Mouse (Mus musculus): ENCODE measurements at regions not wholly inside any gene's neighbourhood (a gene's known extent, or its start where the extent isn't known, plus 50 kb on each side); places are given as distances from the start of the nearest gene placed in this dataset.

DNA sequence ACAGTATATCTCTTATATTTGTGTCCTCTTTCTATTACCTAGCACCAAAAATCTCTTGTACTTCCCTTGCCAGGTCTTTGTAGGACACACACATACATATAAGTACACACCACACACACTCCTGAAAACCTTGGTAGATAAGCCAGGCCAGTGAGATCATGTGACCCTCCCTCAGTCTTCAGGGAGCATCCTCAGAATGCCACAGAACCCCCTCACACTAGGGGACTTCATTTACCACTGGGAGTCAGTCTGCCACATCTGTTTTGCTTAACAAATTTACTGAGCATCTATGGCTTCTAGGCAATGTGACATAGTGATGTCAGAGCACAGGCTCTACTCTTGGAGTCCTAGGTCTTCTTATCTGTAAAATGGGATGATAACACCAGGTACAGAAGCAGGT lies 67.3 kb upstream of the Haao start:
- no peak overlapping the region for H3K9ac ChIP-seq (ENCODE audit: low read depth, low read length)
- no peak overlapping the region for H3K4me3 ChIP-seq (ENCODE audit: low read depth, low read length)
- DNase-seq (ENCODE audit: low spot score): no peak
- H3K9me3 ChIP-seq (ENCODE audit: control insufficient read depth, low read length): no peaks in the 10 kb centered on the region
- H3K36me3 ChIP-seq (ENCODE audit: control insufficient read depth, insufficient read depth, low read length): no peaks in the 10 kb centered on the region
- peak overlapping the region; percentile 91; the same call in 1 of the 2 replicates for H3K27ac ChIP-seq (replicated peaks; ENCODE audit: low read depth, low read length)
- no peaks in the 10 kb centered on the region for H3K27me3 ChIP-seq (replicated peaks; ENCODE audit: control insufficient read depth, insufficient read depth, low read length)
- peaks cover 50% of the 10 kb centered on the region for H3K4me1 ChIP-seq (ENCODE audit: control insufficient read depth, insufficient read depth, low read length)
- H3K4me2 ChIP-seq (ENCODE audit: low read depth, low read length): no peak overlapping the region
- ATAC-seq (ENCODE audit: low read depth): no peak

DNA sequence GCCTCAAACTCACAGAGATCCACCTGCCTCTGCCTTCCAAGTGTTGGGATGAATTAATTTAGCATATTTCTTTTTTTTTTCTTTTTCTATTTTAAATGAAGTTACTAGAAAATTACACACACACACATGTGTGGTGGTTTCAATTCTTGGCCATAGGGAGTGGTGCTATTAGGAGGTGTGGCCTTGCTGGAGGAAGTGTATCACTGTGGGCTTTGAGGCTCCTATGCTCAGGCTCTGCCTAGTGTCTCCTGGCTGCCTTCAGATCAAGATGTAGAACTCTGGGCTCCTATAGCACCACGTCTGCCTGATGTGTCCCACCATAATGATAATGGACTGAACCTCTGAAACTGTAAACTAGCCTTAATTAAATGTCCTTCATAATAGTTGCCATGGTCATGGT lies 66.8 kb upstream of the Haao start:
- no peaks in the 10 kb centered on the region for H3K27me3 ChIP-seq (replicated peaks; ENCODE audit: control insufficient read depth, insufficient read depth, low read length)
- no peak overlapping the region for H3K4me3 ChIP-seq (ENCODE audit: low read depth, low read length)
- H3K4me2 ChIP-seq (ENCODE audit: low read depth, low read length): no peak overlapping the region
- no peaks in the 10 kb centered on the region for H3K36me3 ChIP-seq (ENCODE audit: control insufficient read depth, insufficient read depth, low read length)
- peaks cover 50% of the 10 kb centered on the region for H3K4me1 ChIP-seq (ENCODE audit: control insufficient read depth, insufficient read depth, low read length)
- DNase-seq (ENCODE audit: low spot score) (no peak), ATAC-seq (ENCODE audit: low read depth) (no peak)
- WGBS: 74% methylated on average over 1 of the region's 1 CpGs
- H3K9ac ChIP-seq (ENCODE audit: low read depth, low read length): no peak overlapping the region
- no peaks in the 10 kb centered on the region for H3K9me3 ChIP-seq (ENCODE audit: control insufficient read depth, low read length)
- H3K27ac ChIP-seq (replicated peaks; ENCODE audit: low read depth, low read length): peak overlapping the region; percentile 91

DNA sequence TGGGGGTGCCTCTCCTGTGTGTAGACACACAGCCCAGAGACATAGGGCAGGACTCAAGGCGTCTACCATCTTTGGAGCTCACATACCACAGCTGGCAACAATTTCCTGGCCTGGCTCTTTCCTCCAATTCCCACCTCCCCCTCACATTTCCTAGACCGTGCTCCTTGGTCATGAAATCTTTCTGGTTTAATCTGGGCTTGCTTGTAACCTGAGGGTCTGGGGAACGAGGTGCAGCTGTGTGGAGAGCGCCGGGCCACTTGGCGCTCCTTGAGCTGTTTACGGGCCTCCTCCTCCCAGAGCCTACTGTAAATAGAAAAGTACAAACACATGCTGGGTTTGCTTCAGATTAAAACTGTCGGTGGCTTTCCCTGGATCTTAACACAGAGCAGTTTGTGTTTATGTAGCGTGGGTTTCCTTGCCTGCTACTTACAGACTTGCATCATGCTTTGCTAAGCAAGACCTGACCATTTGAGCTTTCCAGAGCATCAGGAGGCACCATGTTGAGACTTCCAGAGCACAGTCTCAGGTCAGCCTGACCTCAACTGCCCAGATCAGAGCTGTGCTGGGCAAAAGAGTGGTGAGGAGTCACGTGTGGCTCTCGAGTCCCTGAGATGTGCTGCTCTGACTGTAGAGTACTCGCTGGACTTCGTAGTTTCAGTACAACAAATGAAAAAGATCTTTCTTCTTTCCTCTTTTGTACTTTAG lies 66.1 kb upstream of the Haao start:
- H3K36me3 ChIP-seq (ENCODE audit: control insufficient read depth, insufficient read depth, low read length): no peaks in the 10 kb centered on the region
- no peak overlapping the region for H3K4me2 ChIP-seq (ENCODE audit: low read depth, low read length)
- H3K27ac ChIP-seq (replicated peaks; ENCODE audit: low read depth, low read length): peak overlapping the region; percentile 91
- peaks cover 49% of the 10 kb centered on the region for H3K4me1 ChIP-seq (ENCODE audit: control insufficient read depth, insufficient read depth, low read length)
- 33% methylated on average over 13 of the region's 13 CpGs for WGBS
- no peaks in the 10 kb centered on the region for H3K27me3 ChIP-seq (replicated peaks; ENCODE audit: control insufficient read depth, insufficient read depth, low read length)
- H3K9ac ChIP-seq (ENCODE audit: low read depth, low read length): no peak overlapping the region
- no peaks in the 10 kb centered on the region for H3K9me3 ChIP-seq (ENCODE audit: control insufficient read depth, low read length)
- H3K4me3 ChIP-seq (ENCODE audit: low read depth, low read length): no peak overlapping the region
- DNase-seq (ENCODE audit: low spot score): peak; percentile 92
- peak; percentile 87 for ATAC-seq (ENCODE audit: low read depth)

DNA sequence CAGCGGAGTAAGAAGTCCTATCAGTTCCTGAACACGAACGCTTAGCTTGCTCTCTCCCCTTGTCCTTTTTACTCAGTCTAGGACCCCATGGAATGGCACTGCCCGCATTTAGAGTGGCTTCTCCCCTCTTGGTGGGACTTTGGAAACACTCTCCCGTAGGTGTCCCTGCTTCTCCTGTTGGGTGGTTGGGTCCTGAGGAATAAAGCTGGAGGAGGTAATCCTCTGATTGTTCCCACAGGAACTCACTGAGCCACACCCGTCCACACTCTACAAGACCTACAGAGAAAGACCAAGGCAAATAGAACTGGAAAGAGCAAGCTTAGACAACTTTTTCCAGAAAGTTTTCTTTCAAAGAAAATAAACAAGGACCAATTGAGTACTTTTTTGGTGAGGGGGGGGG lies 64.7 kb upstream of the Haao start:
- H3K4me1 ChIP-seq (ENCODE audit: control insufficient read depth, insufficient read depth, low read length): peaks cover 37% of the 10 kb centered on the region
- H3K9me3 ChIP-seq (ENCODE audit: control insufficient read depth, low read length): no peaks in the 10 kb centered on the region
- DNase-seq (ENCODE audit: low spot score) (no peak), ATAC-seq (ENCODE audit: low read depth) (no peak)
- no peak overlapping the region for H3K4me2 ChIP-seq (ENCODE audit: low read depth, low read length)
- 86% methylated on average over 6 of the region's 6 CpGs for WGBS
- H3K27ac ChIP-seq (replicated peaks; ENCODE audit: low read depth, low read length): peak overlapping the region; percentile 91
- H3K4me3 ChIP-seq (ENCODE audit: low read depth, low read length): no peak overlapping the region
- no peaks in the 10 kb centered on the region for H3K27me3 ChIP-seq (replicated peaks; ENCODE audit: control insufficient read depth, insufficient read depth, low read length)
- H3K36me3 ChIP-seq (ENCODE audit: control insufficient read depth, insufficient read depth, low read length): no peaks in the 10 kb centered on the region
- no peak overlapping the region for H3K9ac ChIP-seq (ENCODE audit: low read depth, low read length)

DNA sequence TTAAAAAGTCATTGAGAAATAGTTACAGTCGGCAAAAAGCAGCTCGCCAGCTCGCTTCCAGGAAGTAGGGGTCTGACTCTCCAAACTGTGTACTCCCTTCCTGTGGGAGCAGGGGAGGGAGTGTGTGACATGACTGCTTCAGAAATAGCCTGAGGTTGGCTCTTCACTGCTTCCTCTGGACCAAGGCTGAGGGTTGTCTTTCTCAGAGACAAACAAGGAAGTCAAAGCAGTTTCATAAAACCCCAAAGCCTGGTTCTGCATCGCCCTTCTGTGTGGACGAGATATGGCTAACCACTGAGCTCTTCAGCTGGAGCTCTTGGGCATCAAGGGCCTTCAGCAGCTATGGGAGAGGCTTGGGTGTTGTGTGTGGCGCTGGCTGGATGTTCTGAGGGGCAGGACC lies 61.0 kb upstream of the Haao start:
- no peaks in the 10 kb centered on the region for H3K36me3 ChIP-seq (ENCODE audit: control insufficient read depth, insufficient read depth, low read length)
- ATAC-seq (ENCODE audit: low read depth): no peak
- no peaks in the 10 kb centered on the region for H3K9me3 ChIP-seq (ENCODE audit: control insufficient read depth, low read length)
- H3K4me3 ChIP-seq (ENCODE audit: low read depth, low read length): no peak overlapping the region
- peaks cover 9% of the 10 kb centered on the region for H3K4me1 ChIP-seq (ENCODE audit: control insufficient read depth, insufficient read depth, low read length)
- no peak overlapping the region for H3K4me2 ChIP-seq (ENCODE audit: low read depth, low read length)
- 93% methylated on average over 6 of the region's 6 CpGs for WGBS
- no peak overlapping the region for H3K9ac ChIP-seq (ENCODE audit: low read depth, low read length)
- H3K27ac ChIP-seq (replicated peaks; ENCODE audit: low read depth, low read length): no peak overlapping the region
- no peaks in the 10 kb centered on the region for H3K27me3 ChIP-seq (replicated peaks; ENCODE audit: control insufficient read depth, insufficient read depth, low read length)
- DNase-seq (ENCODE audit: low spot score): no peak

DNA sequence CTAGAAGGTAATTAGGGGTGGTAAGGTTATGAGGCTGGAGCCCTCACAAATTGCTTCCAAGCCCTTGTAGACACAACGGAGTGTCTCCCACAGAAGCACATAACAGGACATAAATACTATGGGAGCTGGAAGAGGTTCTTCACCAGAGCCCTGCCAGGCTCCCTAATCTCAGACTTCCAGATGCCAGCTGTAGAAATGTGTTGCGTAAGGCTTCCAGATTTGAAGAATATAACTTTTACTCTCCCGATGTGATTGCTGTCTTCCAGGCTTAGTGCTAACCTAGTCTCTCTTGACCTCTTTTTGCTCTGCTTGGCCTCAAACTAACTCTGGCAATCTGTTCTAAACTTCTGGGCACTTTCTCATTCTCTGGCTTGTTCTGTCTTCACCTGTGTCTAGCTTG lies 59.8 kb upstream of the Haao start:
- Histone ChIP-seq H3K27ac (replicated peaks; ENCODE audit: low read depth, low read length) (no peak overlapping the region), H3K4me2 (ENCODE audit: low read depth, low read length) (no peak overlapping the region), H3K9ac (ENCODE audit: low read depth, low read length) (no peak overlapping the region), H3K4me1 (ENCODE audit: control insufficient read depth, insufficient read depth, low read length) (peaks cover 4% of the 10 kb centered on the region; the same call in 1 of the 2 replicates), H3K4me3 (ENCODE audit: low read depth, low read length) (no peak overlapping the region), H3K9me3 (ENCODE audit: control insufficient read depth, low read length) (no peaks in the 10 kb centered on the region), H3K36me3 (ENCODE audit: control insufficient read depth, insufficient read depth, low read length) (no peaks in the 10 kb centered on the region), H3K27me3 (replicated peaks; ENCODE audit: control insufficient read depth, insufficient read depth, low read length) (no peaks in the 10 kb centered on the region)
- ATAC-seq (ENCODE audit: low read depth) (no peak), DNase-seq (ENCODE audit: low spot score) (no peak)
- 77% methylated on average over 3 of the region's 3 CpGs for WGBS

DNA sequence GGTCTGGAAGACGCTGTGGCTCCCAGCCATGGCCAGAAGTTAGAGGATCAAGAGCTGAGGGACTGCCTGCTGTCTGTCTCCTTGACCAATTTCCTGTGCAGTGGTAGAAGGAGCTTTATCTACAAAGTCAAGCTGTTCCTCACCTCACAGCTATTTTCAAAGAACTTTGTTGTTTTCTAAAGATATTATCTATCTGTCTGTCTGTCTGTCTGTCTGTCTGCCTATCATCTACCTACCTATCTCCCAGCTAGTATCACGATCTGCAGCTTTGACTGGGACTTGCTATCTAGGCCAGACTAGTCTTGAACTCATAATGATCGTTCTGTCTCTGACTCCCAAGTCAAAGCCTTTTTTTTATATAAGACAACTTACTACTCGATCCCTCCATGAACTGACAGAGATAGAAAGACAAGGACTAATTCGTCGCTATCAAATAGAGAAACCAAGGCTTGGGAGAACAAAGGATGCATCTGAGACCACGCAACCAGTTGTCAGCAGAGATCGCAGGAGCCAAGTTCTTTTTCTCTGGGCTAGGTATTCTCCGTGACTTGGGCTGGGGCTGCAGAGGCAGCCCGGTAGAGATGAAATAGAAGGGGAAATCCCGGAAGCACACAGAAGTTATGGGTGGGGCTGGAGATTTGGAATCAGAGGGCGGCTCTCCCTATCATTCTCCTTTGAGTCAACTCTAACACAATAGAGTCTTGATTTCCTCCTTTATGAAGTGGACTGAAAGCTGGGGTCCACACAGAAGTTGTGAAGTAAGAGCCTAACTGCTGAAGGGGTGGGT lies 59.2 kb upstream of the Haao start:
- DNase-seq (ENCODE audit: low spot score): no peak
- Histone ChIP-seq H3K4me3 (ENCODE audit: low read depth, low read length) (no peak overlapping the region), H3K27me3 (replicated peaks; ENCODE audit: control insufficient read depth, insufficient read depth, low read length) (no peaks in the 10 kb centered on the region), H3K4me1 (ENCODE audit: control insufficient read depth, insufficient read depth, low read length) (peaks cover 10% of the 10 kb centered on the region; the same call in 1 of the 2 replicates), H3K9me3 (ENCODE audit: control insufficient read depth, low read length) (no peaks in the 10 kb centered on the region), H3K27ac (replicated peaks; ENCODE audit: low read depth, low read length) (no peak overlapping the region), H3K9ac (ENCODE audit: low read depth, low read length) (no peak overlapping the region), H3K36me3 (ENCODE audit: control insufficient read depth, insufficient read depth, low read length) (no peaks in the 10 kb centered on the region), H3K4me2 (ENCODE audit: low read depth, low read length) (no peak overlapping the region)
- no peak for ATAC-seq (ENCODE audit: low read depth)
- 86% methylated on average over 12 of the region's 12 CpGs for WGBS

DNA sequence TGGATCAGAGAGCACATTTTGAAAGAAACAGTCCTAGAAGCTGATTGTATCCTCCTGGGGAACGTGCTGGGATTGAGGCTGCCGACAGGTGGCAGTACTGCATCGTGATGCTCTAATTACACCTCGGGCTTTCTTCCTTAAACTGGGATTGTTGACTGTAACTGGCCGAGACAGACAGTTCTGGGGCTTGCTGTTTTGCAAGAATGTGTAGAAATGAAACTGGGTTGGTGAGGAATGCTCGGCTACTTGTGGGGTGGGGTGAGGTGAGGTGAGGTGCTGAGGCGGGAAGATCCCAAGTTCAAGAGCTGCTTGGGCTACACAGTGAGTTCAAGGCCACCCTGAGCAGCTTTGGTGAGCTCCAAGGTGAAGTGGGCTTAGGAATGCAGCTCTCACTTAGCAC lies 55.7 kb upstream of the Haao start:
- Histone ChIP-seq H3K36me3 (ENCODE audit: control insufficient read depth, insufficient read depth, low read length) (no peaks in the 10 kb centered on the region), H3K4me3 (ENCODE audit: low read depth, low read length) (no peak overlapping the region), H3K4me1 (ENCODE audit: control insufficient read depth, insufficient read depth, low read length) (peaks cover 15% of the 10 kb centered on the region; the same call in 1 of the 2 replicates), H3K9ac (ENCODE audit: low read depth, low read length) (no peak overlapping the region), H3K27me3 (replicated peaks; ENCODE audit: control insufficient read depth, insufficient read depth, low read length) (no peaks in the 10 kb centered on the region), H3K4me2 (ENCODE audit: low read depth, low read length) (no peak overlapping the region), H3K27ac (replicated peaks; ENCODE audit: low read depth, low read length) (peak overlapping the region; percentile 36; the same call in 1 of the 2 replicates), H3K9me3 (ENCODE audit: control insufficient read depth, low read length) (no peaks in the 10 kb centered on the region)
- DNase-seq (ENCODE audit: low spot score) (peak; percentile 94), ATAC-seq (ENCODE audit: low read depth) (peak; percentile 74)
- 3% methylated on average over 7 of the region's 7 CpGs for WGBS

Data from embryonic facial prominence, embryonic 14.5 days (tissue).